Mouse (Mus musculus) embryonic facial prominence, embryonic 11.5 days (tissue): ENCODE data around the gene Enox2. TPM values are rescaled to one million over a fixed set of nuclear protein-coding genes. Genes with fewer than 3 reads are reported as not detected.
"Not testable (repeated sequence)": the region's sequence is repeated elsewhere in the genome, so short reads cannot be mapped to it uniquely, and the experiment has no call there.

ENCODE experiments used
- ATAC-seq: fragments of 200-750 bp; cut with Nextera tagmentation; replicated peaks from 2 replicates; pipeline ENCODE4 v1.8.0; 2017; ENCODE audit warnings: low read depth; ENCODE audit not compliant: insufficient number of reproducible peaks, low FRiP score, low TSS enrichment
- DNase-seq: peaks from one replicate; pipeline ENCODE4 v3.0.0-alpha.2; 2015; ENCODE audit warnings: low spot score
- H3K27ac ChIP-seq: fragments of 300-500 bp; sonication (generic); replicated peaks from 2 replicates; pipeline ENCODE4 v1.5.1; 2014; ENCODE audit warnings: mild to moderate bottlenecking, low read depth, low read length, control low read depth
- H3K27me3 ChIP-seq: fragments of 300-500 bp; sonication (generic); 2 replicates; pipeline ENCODE4 v1.6.1; 2014; ENCODE audit warnings: mild to moderate bottlenecking, low read length, moderate library complexity, mixed read lengths; ENCODE audit not compliant: control insufficient read depth, insufficient read depth
- H3K36me3 ChIP-seq: fragments of 300-500 bp; sonication (generic); replicated peaks from 2 replicates; pipeline ENCODE4 v1.6.1; 2014; ENCODE audit warnings: low read depth, mild to moderate bottlenecking, low read length, moderate library complexity, mixed read lengths; ENCODE audit not compliant: control insufficient read depth, insufficient read depth
- H3K4me1 ChIP-seq: fragments of 300-500 bp; sonication (generic); 2 replicates; pipeline ENCODE4 v1.6.1; 2014; ENCODE audit warnings: low read length, mixed read lengths; ENCODE audit not compliant: control insufficient read depth, insufficient read depth
- H3K4me2 ChIP-seq: fragments of 300-500 bp; sonication (generic); 2 replicates; pipeline ENCODE4 v1.6.1; 2014; ENCODE audit warnings: low read depth, mild to moderate bottlenecking, control low read depth, low read length, moderate library complexity
- H3K4me3 ChIP-seq: fragments of 300-500 bp; sonication (generic); 2 replicates; pipeline ENCODE4 v1.5.1; 2014; ENCODE audit warnings: low read depth, low read length, control low read depth
- H3K9ac ChIP-seq: fragments of 300-500 bp; sonication (generic); replicated peaks from 2 replicates; pipeline ENCODE4 v1.6.1; 2014; ENCODE audit warnings: mild to moderate bottlenecking, control low read depth, low read length
- H3K9me3 ChIP-seq: fragments of 300-500 bp; sonication (generic); replicated peaks from 2 replicates; pipeline ENCODE4 v1.6.1; 2016; ENCODE audit warnings: mild to moderate bottlenecking, low read length, inconsistent platforms, mixed read lengths; ENCODE audit not compliant: control insufficient read depth
- WGBS: fragments of 180-500 bp; shearing (Covaris S2); extraction: QIAGEN DNeasy Blood & Tissue Kit; methylation state at CpG from one replicate; pipeline ENCODE4 v1.1.7; 2014; 5-methylcytosine and 5-hydroxymethylcytosine counted together
- polyA plus RNA-seq: library from polyadenylated mRNA; unstranded; fragments of >200 nt; fragmentation: Nextera tagmentation; extraction: Ambion mirVana; gene quantifications from 2 replicates; pipeline ENCODE4 v1.2.1, GENCODE M21; 2014

The Enox2 gene
- polyA plus RNA-seq, 1 experiment from 2014 or later, result 7.1 TPM

DNA sequence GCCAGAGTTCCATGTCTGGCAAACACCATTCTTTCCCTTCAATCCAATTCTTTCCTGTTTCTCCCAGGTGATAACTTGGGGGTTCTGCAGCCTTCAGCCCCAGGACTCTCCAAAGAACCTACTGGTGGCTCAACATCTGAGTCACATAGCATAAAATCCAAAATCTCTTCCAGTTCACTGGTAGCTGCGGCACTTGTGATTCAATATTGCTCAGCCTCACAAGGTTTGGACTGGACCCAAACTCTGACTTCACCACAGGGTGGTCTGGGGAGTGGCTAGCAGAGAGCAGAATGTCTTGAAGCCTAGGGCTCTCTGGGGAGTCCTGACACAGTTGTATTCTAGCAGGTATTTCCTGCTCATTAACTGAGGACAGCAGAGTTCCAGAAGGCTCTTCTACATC lies 187.5 kb downstream of the Enox2 start:
- 86% methylated on average over 1 of the region's 1 CpGs for WGBS
- not testable (repeated sequence) for H3K4me2 ChIP-seq, DNase-seq, H3K9ac ChIP-seq, H3K36me3 ChIP-seq, H3K4me1 ChIP-seq, H3K4me3 ChIP-seq, H3K27ac ChIP-seq, H3K27me3 ChIP-seq, H3K9me3 ChIP-seq, ATAC-seq

GRCm38 (mm10) chrX:49096249-49096648 lies 191.8 kb downstream of the Enox2 start:
- H3K36me3 ChIP-seq, result no peaks in the 10 kb centered on the region
- DNase-seq (no peak), ATAC-seq (no peak)
- no peak overlapping the region for H3K4me3 ChIP-seq
- H3K4me1 ChIP-seq, result no peaks in the 10 kb centered on the region
- H3K9me3 ChIP-seq, result no peaks in the 10 kb centered on the region
- no peak overlapping the region for H3K9ac ChIP-seq
- WGBS, result 74% methylated on average over 2 of the region's 2 CpGs
- no peaks in the 10 kb centered on the region for H3K27me3 ChIP-seq
- no peak overlapping the region for H3K27ac ChIP-seq
- H3K4me2 ChIP-seq, result no peak overlapping the region

DNA sequence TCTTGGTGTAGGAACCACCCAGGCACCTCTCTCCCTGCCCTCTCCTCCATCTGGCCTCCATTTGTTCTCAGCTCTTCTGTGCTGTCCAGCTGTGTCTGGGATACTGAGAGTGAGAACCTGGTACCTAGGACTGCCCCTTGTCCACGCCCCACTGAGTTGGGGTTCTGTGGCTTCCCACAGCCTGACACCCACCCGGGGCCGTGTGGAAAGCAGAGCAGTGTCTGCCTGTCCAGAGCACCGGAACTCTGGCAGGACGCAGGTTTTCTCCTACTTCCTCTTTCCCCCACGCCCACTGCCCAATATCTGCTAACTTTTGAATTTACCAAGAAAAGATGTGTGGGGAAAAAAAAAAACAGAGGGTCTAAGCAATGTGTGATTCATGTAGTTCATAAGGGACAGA lies 213.0 kb downstream of the Enox2 start:
- Histone ChIP-seq H3K27me3 (no peaks in the 10 kb centered on the region), H3K4me1 (no peaks in the 10 kb centered on the region), H3K36me3 (no peaks in the 10 kb centered on the region), H3K9ac (no peak overlapping the region), H3K4me3 (no peak overlapping the region), H3K9me3 (no peaks in the 10 kb centered on the region), H3K27ac (no peak overlapping the region), H3K4me2 (no peak overlapping the region)
- DNase-seq (no peak), ATAC-seq (no peak)
- WGBS, result 87% methylated on average over 6 of the region's 6 CpGs

DNA sequence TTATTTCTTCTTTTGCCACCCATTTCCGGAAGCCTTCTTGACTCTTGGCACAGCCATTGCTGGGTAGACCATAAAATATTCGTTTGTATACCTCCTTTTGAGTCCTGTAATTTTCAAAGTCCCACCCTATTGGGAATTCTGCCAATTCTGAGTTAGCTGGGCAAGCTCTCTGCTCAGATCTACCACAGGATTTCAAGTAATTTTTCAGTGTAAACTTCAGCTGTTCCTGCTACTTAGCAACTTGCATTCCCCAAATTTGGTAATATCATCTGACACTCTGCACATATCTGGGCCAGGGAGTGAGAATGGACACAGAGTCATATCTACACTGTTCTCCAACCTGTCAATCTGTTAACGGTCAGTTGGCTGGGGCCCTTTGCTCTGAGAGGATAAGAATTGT lies 214.5 kb downstream of the Enox2 start:
- Histone ChIP-seq H3K9ac (no peak overlapping the region), H3K4me3 (no peak overlapping the region), H3K36me3 (no peaks in the 10 kb centered on the region), H3K9me3 (no peaks in the 10 kb centered on the region), H3K4me1 (no peaks in the 10 kb centered on the region), H3K4me2 (no peak overlapping the region), H3K27ac (no peak overlapping the region), H3K27me3 (no peaks in the 10 kb centered on the region)
- ATAC-seq (no peak), DNase-seq (no peak)
- WGBS, result 82% methylated on average over 3 of the region's 3 CpGs

DNA sequence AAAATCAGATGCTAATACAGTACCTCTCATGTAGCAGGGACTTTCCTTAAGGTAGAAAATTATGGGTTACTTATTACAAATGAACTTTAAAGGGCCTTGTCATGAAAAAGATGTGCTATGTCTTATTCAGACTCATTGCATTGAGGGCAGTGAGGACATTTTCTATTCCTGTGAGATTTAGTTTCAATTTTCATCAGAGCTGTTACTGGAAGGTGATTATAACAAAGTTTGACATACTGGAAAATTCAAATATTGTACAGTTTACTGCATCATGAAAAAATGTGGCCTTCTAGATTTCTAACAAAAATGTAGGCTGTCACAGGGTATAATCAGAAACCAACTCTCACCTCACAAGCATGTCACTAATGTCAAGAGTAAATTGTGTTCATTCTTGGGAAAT lies 242.9 kb downstream of the Enox2 start:
- ATAC-seq (no peak), DNase-seq (no peak)
- H3K36me3 ChIP-seq, result no peaks in the 10 kb centered on the region
- no peaks in the 10 kb centered on the region for H3K4me1 ChIP-seq
- no peak overlapping the region for H3K27ac ChIP-seq
- no peak overlapping the region for H3K9ac ChIP-seq
- no peaks in the 10 kb centered on the region for H3K27me3 ChIP-seq
- no peak overlapping the region for H3K4me2 ChIP-seq
- no peaks in the 10 kb centered on the region for H3K9me3 ChIP-seq
- H3K4me3 ChIP-seq, result no peak overlapping the region

DNA sequence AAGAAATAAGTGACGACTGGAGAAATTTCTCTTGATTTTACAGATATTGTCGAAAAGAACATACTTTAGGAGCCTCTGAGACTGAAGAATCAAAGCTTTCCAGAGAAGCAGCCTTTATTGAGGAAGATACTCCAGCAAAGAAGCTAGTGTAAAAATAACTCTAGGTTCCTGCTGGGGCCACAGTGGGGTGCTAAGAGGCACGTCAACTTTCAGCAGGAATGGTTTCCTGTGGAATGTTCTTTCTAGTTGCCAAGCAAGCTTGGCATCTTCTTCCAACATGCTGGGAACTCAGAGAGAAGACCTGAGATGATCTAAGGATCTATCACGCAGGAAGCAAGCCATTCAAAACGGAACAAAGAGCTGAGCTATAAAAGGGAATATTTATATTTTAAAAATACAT lies 278.3 kb downstream of the Enox2 start:
- Histone ChIP-seq H3K36me3 (no peaks in the 10 kb centered on the region), H3K4me1 (no peaks in the 10 kb centered on the region), H3K27me3 (no peaks in the 10 kb centered on the region), H3K27ac (no peak overlapping the region), H3K4me2 (no peak overlapping the region), H3K9ac (no peak overlapping the region), H3K9me3 (no peaks in the 10 kb centered on the region), H3K4me3 (no peak overlapping the region)
- DNase-seq (no peak), ATAC-seq (no peak)
- WGBS, result 59% methylated on average over 5 of the region's 5 CpGs

GRCm38 (mm10) chrX:49005655-49006054 lies 282.4 kb downstream of the Enox2 start:
- ATAC-seq (no peak), DNase-seq (no peak)
- H3K4me2 ChIP-seq, result no peak overlapping the region
- no peak overlapping the region for H3K4me3 ChIP-seq
- no peaks in the 10 kb centered on the region for H3K27me3 ChIP-seq
- H3K27ac ChIP-seq, result no peak overlapping the region
- no peaks in the 10 kb centered on the region for H3K9me3 ChIP-seq
- WGBS, result 87% methylated on average over 1 of the region's 1 CpGs
- H3K36me3 ChIP-seq, result no peaks in the 10 kb centered on the region
- H3K4me1 ChIP-seq, result no peaks in the 10 kb centered on the region
- H3K9ac ChIP-seq, result no peak overlapping the region

DNA sequence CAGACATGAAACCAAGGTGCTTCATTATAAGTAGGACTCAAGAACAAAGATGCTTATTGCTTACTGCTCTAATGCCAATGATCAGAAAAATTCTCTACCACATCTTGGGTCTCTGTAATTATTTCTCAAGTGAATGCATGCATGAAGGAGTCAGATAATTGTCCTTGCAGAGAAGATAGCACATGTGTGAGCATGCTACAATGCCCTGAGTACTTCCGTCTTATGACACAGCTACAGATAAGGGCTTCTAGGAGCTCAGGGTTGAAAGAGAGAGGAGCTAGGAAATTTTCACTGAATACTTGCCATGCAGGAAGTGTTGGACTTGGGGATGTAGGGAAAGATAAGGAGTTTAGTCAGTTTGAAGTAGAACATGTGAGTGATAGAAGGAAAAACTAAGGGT lies 285.2 kb downstream of the Enox2 start:
- no peaks in the 10 kb centered on the region for H3K36me3 ChIP-seq
- H3K4me2 ChIP-seq, result no peak overlapping the region
- ATAC-seq, result no peak
- no peaks in the 10 kb centered on the region for H3K27me3 ChIP-seq
- H3K27ac ChIP-seq, result no peak overlapping the region
- WGBS, result 87% methylated on average over 1 of the region's 1 CpGs
- DNase-seq, result no peak
- no peaks in the 10 kb centered on the region for H3K4me1 ChIP-seq
- no peak overlapping the region for H3K9ac ChIP-seq
- no peaks in the 10 kb centered on the region for H3K9me3 ChIP-seq
- H3K4me3 ChIP-seq, result no peak overlapping the region

DNA sequence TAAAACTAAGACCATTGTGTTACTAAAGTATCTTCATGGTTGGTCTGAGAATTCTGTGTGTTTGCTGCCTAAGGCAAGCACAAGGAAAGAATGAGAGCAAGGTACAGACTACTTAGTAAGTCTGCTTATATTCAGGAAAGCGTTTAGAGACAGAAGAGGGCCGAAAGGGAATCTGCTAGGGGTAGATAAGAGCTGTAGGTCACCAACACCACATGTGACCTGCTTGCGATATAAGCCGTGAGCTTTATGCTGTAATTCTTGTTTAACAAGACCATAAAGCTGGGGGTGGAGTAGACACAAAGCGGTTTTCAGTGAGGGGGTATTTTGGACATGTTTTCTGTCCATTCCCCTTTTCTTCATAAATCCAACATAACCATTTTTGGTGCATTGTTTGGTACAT lies 302.4 kb downstream of the Enox2 start:
- Histone ChIP-seq H3K27ac (no peak overlapping the region), H3K9me3 (no peaks in the 10 kb centered on the region), H3K4me1 (no peaks in the 10 kb centered on the region), H3K4me2 (no peak overlapping the region), H3K4me3 (no peak overlapping the region), H3K27me3 (no peaks in the 10 kb centered on the region), H3K36me3 (no peaks in the 10 kb centered on the region), H3K9ac (no peak overlapping the region)
- WGBS, result 85% methylated on average over 5 of the region's 5 CpGs
- ATAC-seq (no peak), DNase-seq (no peak)
